Mouse (Mus musculus) liver, adult 2 months (tissue): ENCODE data around the gene Plekhg5.

Experiments used
- CTCF ChIP-seq: fragments of 200-500 bp; IDR thresholded peaks from 2 replicates; pipeline ENCODE4 v1.5.1; 2011; ENCODE audit warnings: low read depth, low read length, control low read depth
- POLR2A ChIP-seq: fragments of 200-500 bp; IDR thresholded peaks from 2 replicates; pipeline ENCODE4 v1.6.1; 2011; ENCODE audit warnings: low read length, control low read depth; ENCODE audit not compliant: insufficient read depth; ENCODE audit errors: extremely low read depth

GRCm38 (mm10) chr4:152138497-152139260, 66.4 kb downstream of the Plekhg5 start:
- no peak for TF ChIP-seq POLR2A
- peak; percentile 90 for TF ChIP-seq CTCF
